Mouse (Mus musculus): Measurements from ENCODE around the gene Ctsa.

GRCm38 (mm10) chr2:164793772-164794171, 38.9 kb upstream of the Ctsa start:
- no peak for TF ChIP-seq POLR2A (IDR thresholded peaks at IDR 0.05; ENCODE audit: borderline replicate concordance, extremely low read depth, insufficient read depth, insufficient read length, poor library complexity, severe bottlenecking)
- TF ChIP-seq CTCF (IDR thresholded peaks at IDR 0.05; ENCODE audit: borderline replicate concordance, extremely low read depth, insufficient read depth, insufficient read length): no peak
